Mouse (Mus musculus) liver, embryonic 11.5 days (tissue): Measurements from ENCODE around the gene Nfix. TPM values are rescaled to one million over a fixed set of nuclear protein-coding genes. Genes with fewer than 3 reads are reported as not detected.
A peak's percentile ranks its signal among the peaks of the same experiment; 100 is the strongest.

Experiments
- ATAC-seq: fragments of 200-750 bp; cut with Nextera tagmentation; replicated peaks from 2 replicates; pipeline ENCODE4 v1.8.0; 2017; ENCODE audit warnings: moderate number of reproducible peaks, mild to moderate bottlenecking, moderate TSS enrichment, moderate library complexity; ENCODE audit not compliant: low FRiP score
- DNase-seq: peaks from one replicate; pipeline ENCODE4 v3.0.0-alpha.2; 2017; ENCODE audit warnings: low spot score
- H3K27ac ChIP-seq: fragments of 300-500 bp; sonication (generic); 2 replicates; pipeline ENCODE4 v1.5.1; 2014; ENCODE audit warnings: mild to moderate bottlenecking, low read depth, low read length, control low read depth
- H3K27me3 ChIP-seq: fragments of 300-500 bp; sonication (generic); replicated peaks from 2 replicates; pipeline ENCODE4 v1.6.1; 2014; ENCODE audit warnings: low read length, mixed read lengths; ENCODE audit not compliant: control insufficient read depth, insufficient read depth
- H3K36me3 ChIP-seq: fragments of 300-500 bp; sonication (generic); 2 replicates; pipeline ENCODE4 v1.6.1; 2014; ENCODE audit warnings: mild to moderate bottlenecking, low read length, moderate library complexity, mixed read lengths; ENCODE audit not compliant: control insufficient read depth, insufficient read depth
- H3K4me1 ChIP-seq: fragments of 300-500 bp; sonication (generic); replicated peaks from 2 replicates; pipeline ENCODE4 v1.6.1; 2014; ENCODE audit warnings: low read length, mixed read lengths; ENCODE audit not compliant: control insufficient read depth, insufficient read depth
- H3K4me2 ChIP-seq: fragments of 300-500 bp; sonication (generic); 2 replicates; pipeline ENCODE4 v1.6.1; 2014; ENCODE audit warnings: mild to moderate bottlenecking, control low read depth, moderate library complexity
- H3K4me3 ChIP-seq: fragments of 300-500 bp; sonication (generic); 2 replicates; pipeline ENCODE4 v1.5.1; 2014; ENCODE audit warnings: low read depth, low read length, control low read depth
- H3K9ac ChIP-seq: fragments of 300-500 bp; sonication (generic); 2 replicates; pipeline ENCODE4 v1.6.1; 2014; ENCODE audit warnings: low read depth, low read length, control low read depth
- H3K9me3 ChIP-seq: fragments of 300-500 bp; sonication (generic); 2 replicates; pipeline ENCODE4 v1.6.1; 2016; ENCODE audit warnings: low read length, inconsistent platforms, mixed read lengths; ENCODE audit not compliant: control insufficient read depth
- WGBS: fragments of 180-500 bp; shearing (Covaris S2); extraction: QIAGEN DNeasy Blood & Tissue Kit; methylation state at CpG from one replicate; pipeline ENCODE4 v1.1.7; 2014; 5-methylcytosine and 5-hydroxymethylcytosine counted together
- polyA plus RNA-seq: library from polyadenylated mRNA; unstranded; fragments of >200 nt; fragmentation: Nextera tagmentation; extraction: Ambion mirVana; gene quantifications from 2 replicates; pipeline ENCODE4 v1.2.1, GENCODE M21; 2014

Gene Nfix
- polyA plus RNA-seq, 1 experiment from 2014 or later, result 7.1 TPM

GRCm38 (mm10) chr8:84712759-84713120 lies 87.4 kb downstream of the Nfix start:
- Histone ChIP-seq H3K27me3 (peaks cover 59% of the 10 kb centered on the region), H3K4me1 (peaks cover 27% of the 10 kb centered on the region), H3K4me2 (no peak overlapping the region), H3K9me3 (no peaks in the 10 kb centered on the region), H3K27ac (peak overlapping the region; percentile 46), H3K9ac (no peak overlapping the region), H3K4me3 (no peak overlapping the region), H3K36me3 (no peaks in the 10 kb centered on the region)
- DNase-seq (no peak), ATAC-seq (no peak)
- 38% methylated on average over 3 of the region's 3 CpGs for WGBS

GRCm38 (mm10) chr8:84711933-84712758 lies 88.0 kb downstream of the Nfix start:
- ATAC-seq, result no peak
- Histone ChIP-seq H3K4me2 (no peak overlapping the region), H3K36me3 (no peaks in the 10 kb centered on the region), H3K4me1 (peaks cover 33% of the 10 kb centered on the region), H3K27me3 (peaks cover 58% of the 10 kb centered on the region), H3K9me3 (no peaks in the 10 kb centered on the region), H3K4me3 (no peak overlapping the region), H3K27ac (peak overlapping the region; percentile 45), H3K9ac (0 out of 2 replicates have a peak overlapping the region, but pooled peaks have one; percentile 20)
- whole genome bisulfite sequencing, result 45% methylated on average over 10 of the region's 11 CpGs
- no peak for DNase-seq

- no peak overlapping the region for H3K9ac ChIP-seq
- no peak for ATAC-seq
- H3K36me3 ChIP-seq, result no peaks in the 10 kb centered on the region
- peaks cover 56% of the 10 kb centered on the region for H3K27me3 ChIP-seq
- H3K9me3 ChIP-seq, result no peaks in the 10 kb centered on the region
- H3K27ac ChIP-seq, result peak overlapping the region; percentile 45; the same call in 1 of the 2 replicates
- 73% methylated on average over 3 of the region's 3 CpGs for WGBS
- no peak for DNase-seq
- no peak overlapping the region for H3K4me3 ChIP-seq
- no peak overlapping the region for H3K4me2 ChIP-seq
- H3K4me1 ChIP-seq, result peaks cover 41% of the 10 kb centered on the region
Measured at GRCm38 (mm10) chr8:84711312-84711711, 88.8 kb downstream of the Nfix start.

- no peaks in the 10 kb centered on the region for H3K9me3 ChIP-seq
- no peak overlapping the region for H3K4me3 ChIP-seq
- H3K4me1 ChIP-seq, result peaks cover 50% of the 10 kb centered on the region
- H3K27ac ChIP-seq, result no peak overlapping the region
- no peak for ATAC-seq
- DNase-seq, result no peak
- H3K9ac ChIP-seq, result no peak overlapping the region
- WGBS, result 93% methylated on average over 1 of the region's 1 CpGs
- no peaks in the 10 kb centered on the region for H3K36me3 ChIP-seq
- no peak overlapping the region for H3K4me2 ChIP-seq
- peaks cover 50% of the 10 kb centered on the region for H3K27me3 ChIP-seq
Measured at GRCm38 (mm10) chr8:84709931-84710330, 90.2 kb downstream of the Nfix start.

GRCm38 (mm10) chr8:84708774-84709475 lies 91.2 kb downstream of the Nfix start:
- 17% methylated on average over 12 of the region's 12 CpGs for WGBS
- Histone ChIP-seq H3K4me2 (peak overlapping the region; percentile 74), H3K4me1 (peaks cover 58% of the 10 kb centered on the region), H3K27ac (no peak overlapping the region), H3K36me3 (peaks cover 3% of the 10 kb centered on the region; the same call in 1 of the 2 replicates), H3K9ac (peak overlapping the region; percentile 28; the same call in 1 of the 2 replicates), H3K9me3 (no peaks in the 10 kb centered on the region), H3K4me3 (0 out of 2 replicates have a peak overlapping the region, but pooled peaks have one; percentile 1), H3K27me3 (peaks cover 47% of the 10 kb centered on the region)
- DNase-seq (peak; percentile 86), ATAC-seq (peak; percentile 52)

GRCm38 (mm10) chr8:84708071-84708541 lies 92.0 kb downstream of the Nfix start:
- Histone ChIP-seq H3K4me1 (peaks cover 64% of the 10 kb centered on the region), H3K4me2 (peak overlapping the region; percentile 74), H3K27me3 (peaks cover 46% of the 10 kb centered on the region), H3K36me3 (peaks cover 3% of the 10 kb centered on the region; the same call in 1 of the 2 replicates), H3K9me3 (no peaks in the 10 kb centered on the region), H3K27ac (peak overlapping the region; percentile 16; the same call in 1 of the 2 replicates), H3K4me3 (peak overlapping the region; percentile 51), H3K9ac (peak overlapping the region; percentile 58)
- no peak for ATAC-seq
- DNase-seq, result no peak
- WGBS, result 6% methylated on average over 15 of the region's 15 CpGs

GRCm38 (mm10) chr8:84707267-84707883 lies 92.8 kb downstream of the Nfix start:
- WGBS, result 1% methylated on average over 22 of the region's 22 CpGs
- H3K27ac ChIP-seq, result peak overlapping the region; percentile 54
- peak overlapping the region; percentile 58 for H3K9ac ChIP-seq
- peak overlapping the region; percentile 51 for H3K4me3 ChIP-seq
- H3K4me2 ChIP-seq, result peak overlapping the region; percentile 74
- H3K9me3 ChIP-seq, result no peaks in the 10 kb centered on the region
- ATAC-seq, result peak; percentile 44
- peaks cover 59% of the 10 kb centered on the region for H3K4me1 ChIP-seq
- H3K36me3 ChIP-seq, result peaks cover 3% of the 10 kb centered on the region; the same call in 1 of the 2 replicates
- peaks cover 46% of the 10 kb centered on the region for H3K27me3 ChIP-seq
- peak; percentile 77 for DNase-seq

GRCm38 (mm10) chr8:84706610-84707266 lies 93.4 kb downstream of the Nfix start:
- peak overlapping the region; percentile 74 for H3K4me2 ChIP-seq
- H3K9me3 ChIP-seq, result no peaks in the 10 kb centered on the region
- WGBS, result 1% methylated on average over 45 of the region's 45 CpGs
- H3K4me3 ChIP-seq, result peak overlapping the region; percentile 51
- ATAC-seq (no peak), DNase-seq (peak; percentile 79)
- peaks cover 53% of the 10 kb centered on the region for H3K4me1 ChIP-seq
- H3K36me3 ChIP-seq, result peaks cover 3% of the 10 kb centered on the region; the same call in 1 of the 2 replicates
- peaks cover 43% of the 10 kb centered on the region for H3K27me3 ChIP-seq
- H3K27ac ChIP-seq, result peak overlapping the region; percentile 54
- H3K9ac ChIP-seq, result peak overlapping the region; percentile 58
